Mouse (Mus musculus) hindbrain, embryonic 11.5 days (tissue): ENCODE data around the gene Magi2. TPM values are rescaled to one million over a fixed set of nuclear protein-coding genes. Genes with fewer than 3 reads are reported as not detected.
"Not testable (repeated sequence)": the region's sequence is repeated elsewhere in the genome, so short reads cannot be mapped to it uniquely, and the experiment has no call there.

ENCODE experiments used
- ATAC-seq: fragments of 200-750 bp; cut with Nextera tagmentation; 2 replicates; pipeline ENCODE4 v1.8.0; 2017; ENCODE audit warnings: mild to moderate bottlenecking, moderate TSS enrichment, moderate library complexity; ENCODE audit not compliant: low FRiP score
- DNase-seq: peaks from one replicate; pipeline ENCODE4 v3.0.0-alpha.2; 2015; ENCODE audit warnings: low spot score
- H3K27ac ChIP-seq: fragments of 300-500 bp; sonication (generic); 2 replicates; pipeline ENCODE4 v1.5.1; 2014; ENCODE audit warnings: mild to moderate bottlenecking, low read depth, low read length
- H3K27me3 ChIP-seq: fragments of 300-500 bp; sonication (generic); 2 replicates; pipeline ENCODE4 v1.6.1; 2014; ENCODE audit warnings: mild to moderate bottlenecking, low read length, moderate library complexity, mixed read lengths; ENCODE audit not compliant: control insufficient read depth, insufficient read depth
- H3K36me3 ChIP-seq: fragments of 300-500 bp; sonication (generic); 2 replicates; pipeline ENCODE4 v1.6.1; 2014; ENCODE audit warnings: mild to moderate bottlenecking, low read length, moderate library complexity, mixed read lengths; ENCODE audit not compliant: control insufficient read depth, insufficient read depth
- H3K4me1 ChIP-seq: fragments of 300-500 bp; sonication (generic); replicated peaks from 2 replicates; pipeline ENCODE4 v1.6.1; 2014; ENCODE audit warnings: low read length, mixed read lengths; ENCODE audit not compliant: control insufficient read depth, insufficient read depth
- H3K4me2 ChIP-seq: fragments of 300-500 bp; sonication (generic); replicated peaks from 2 replicates; pipeline ENCODE4 v1.6.1; 2014; ENCODE audit warnings: mild to moderate bottlenecking, low read depth, low read length
- H3K4me3 ChIP-seq: fragments of 300-500 bp; sonication (generic); 2 replicates; pipeline ENCODE4 v1.5.1; 2014; ENCODE audit warnings: low read depth, low read length
- H3K9ac ChIP-seq: fragments of 300-500 bp; sonication (generic); 2 replicates; pipeline ENCODE4 v1.6.1; 2014; ENCODE audit warnings: low read depth, low read length
- H3K9me3 ChIP-seq: fragments of 300-500 bp; sonication (generic); 2 replicates; pipeline ENCODE4 v1.6.1; 2016; ENCODE audit warnings: low read length; ENCODE audit not compliant: control insufficient read depth
- WGBS: fragments of 180-500 bp; shearing (Covaris S2); extraction: QIAGEN DNeasy Blood & Tissue Kit; methylation state at CpG from one replicate; pipeline ENCODE4 v1.1.7; 2014; 5-methylcytosine and 5-hydroxymethylcytosine counted together
- polyA plus RNA-seq: library from polyadenylated mRNA; unstranded; fragments of >200 nt; fragmentation: Nextera tagmentation; extraction: Ambion mirVana; gene quantifications from 2 replicates; pipeline ENCODE4 v1.2.1, GENCODE M21; 2014

Gene Magi2
- polyA plus RNA-seq, 1 experiment from 2014 or later = 8.7 TPM

GRCm38 (mm10) chr5:20249382-20249781 is 1022.5 kb downstream of the Magi2 start:
- no peaks in the 10 kb centered on the region for H3K9me3 ChIP-seq
- H3K27me3 ChIP-seq = no peaks in the 10 kb centered on the region
- DNase-seq (no peak), ATAC-seq (no peak)
- no peaks in the 10 kb centered on the region for H3K4me1 ChIP-seq
- no peak overlapping the region for H3K4me2 ChIP-seq
- H3K27ac ChIP-seq = no peak overlapping the region
- 88% methylated on average over 6 of the region's 6 CpGs for WGBS
- H3K4me3 ChIP-seq = no peak overlapping the region
- no peak overlapping the region for H3K9ac ChIP-seq
- no peaks in the 10 kb centered on the region for H3K36me3 ChIP-seq

- no peak overlapping the region for H3K4me2 ChIP-seq
- no peaks in the 10 kb centered on the region for H3K9me3 ChIP-seq
- ATAC-seq (no peak), DNase-seq (no peak)
- H3K36me3 ChIP-seq = no peaks in the 10 kb centered on the region
- H3K4me3 ChIP-seq = no peak overlapping the region
- H3K9ac ChIP-seq = no peak overlapping the region
- no peaks in the 10 kb centered on the region for H3K4me1 ChIP-seq
- H3K27ac ChIP-seq = no peak overlapping the region
- no peaks in the 10 kb centered on the region for H3K27me3 ChIP-seq
- WGBS = 89% methylated on average over 6 of the region's 6 CpGs
Measured at GRCm38 (mm10) chr5:20251541-20251940, 1024.7 kb downstream of the Magi2 start.

GRCm38 (mm10) chr5:20256150-20256868 is 1029.5 kb downstream of the Magi2 start:
- no peaks in the 10 kb centered on the region for H3K9me3 ChIP-seq
- ATAC-seq (no peak), DNase-seq (no peak)
- H3K9ac ChIP-seq = no peak overlapping the region
- H3K4me1 ChIP-seq = no peaks in the 10 kb centered on the region
- 89% methylated on average over 3 of the region's 3 CpGs for WGBS
- H3K27ac ChIP-seq = no peak overlapping the region
- H3K27me3 ChIP-seq = no peaks in the 10 kb centered on the region
- H3K4me3 ChIP-seq = no peak overlapping the region
- no peak overlapping the region for H3K4me2 ChIP-seq
- no peaks in the 10 kb centered on the region for H3K36me3 ChIP-seq

- WGBS = 76% methylated on average over 2 of the region's 2 CpGs
- ATAC-seq (no peak), DNase-seq (no peak)
- no peak overlapping the region for H3K4me3 ChIP-seq
- H3K4me1 ChIP-seq = no peaks in the 10 kb centered on the region
- H3K4me2 ChIP-seq = no peak overlapping the region
- no peaks in the 10 kb centered on the region for H3K36me3 ChIP-seq
- H3K27me3 ChIP-seq = no peaks in the 10 kb centered on the region
- no peak overlapping the region for H3K9ac ChIP-seq
- H3K27ac ChIP-seq = no peak overlapping the region
- H3K9me3 ChIP-seq = no peaks in the 10 kb centered on the region
Measured at GRCm38 (mm10) chr5:20256933-20257332, 1030.1 kb downstream of the Magi2 start.

GRCm38 (mm10) chr5:20257419-20257818 is 1030.6 kb downstream of the Magi2 start:
- Histone ChIP-seq H3K9ac (no peak overlapping the region), H3K4me3 (no peak overlapping the region), H3K27ac (no peak overlapping the region), H3K27me3 (no peaks in the 10 kb centered on the region), H3K36me3 (no peaks in the 10 kb centered on the region), H3K4me1 (no peaks in the 10 kb centered on the region), H3K4me2 (no peak overlapping the region), H3K9me3 (no peaks in the 10 kb centered on the region)
- no peak for DNase-seq
- WGBS = 81% methylated on average over 4 of the region's 4 CpGs
- ATAC-seq = no peak

GRCm38 (mm10) chr5:20259719-20260118 is 1032.9 kb downstream of the Magi2 start:
- H3K4me2 ChIP-seq = no peak overlapping the region
- 79% methylated on average over 3 of the region's 3 CpGs for WGBS
- H3K9me3 ChIP-seq = no peaks in the 10 kb centered on the region
- H3K9ac ChIP-seq = no peak overlapping the region
- H3K4me3 ChIP-seq = no peak overlapping the region
- H3K4me1 ChIP-seq = no peaks in the 10 kb centered on the region
- H3K27ac ChIP-seq = no peak overlapping the region
- H3K27me3 ChIP-seq = no peaks in the 10 kb centered on the region
- DNase-seq = no peak
- no peak for ATAC-seq
- no peaks in the 10 kb centered on the region for H3K36me3 ChIP-seq

GRCm38 (mm10) chr5:20272680-20273079 is 1045.8 kb downstream of the Magi2 start:
- ATAC-seq, H3K4me1 ChIP-seq, H3K4me3 ChIP-seq, DNase-seq, H3K27me3 ChIP-seq, H3K9ac ChIP-seq, H3K4me2 ChIP-seq, H3K36me3 ChIP-seq, H3K9me3 ChIP-seq, H3K27ac ChIP-seq: not testable (repeated sequence)
- WGBS = 80% methylated on average over 1 of the region's 1 CpGs

GRCm38 (mm10) chr5:20275632-20276031 is 1048.8 kb downstream of the Magi2 start:
- Histone ChIP-seq H3K4me2 (no peak overlapping the region), H3K36me3 (no peaks in the 10 kb centered on the region), H3K4me1 (no peaks in the 10 kb centered on the region), H3K4me3 (no peak overlapping the region), H3K27me3 (no peaks in the 10 kb centered on the region), H3K9me3 (no peaks in the 10 kb centered on the region), H3K27ac (no peak overlapping the region), H3K9ac (no peak overlapping the region)
- 82% methylated on average over 2 of the region's 2 CpGs for WGBS
- no peak for DNase-seq
- ATAC-seq = no peak

GRCm38 (mm10) chr5:20285080-20285840 is 1058.4 kb downstream of the Magi2 start:
- ATAC-seq (no peak), DNase-seq (no peak)
- no peaks in the 10 kb centered on the region for H3K36me3 ChIP-seq
- H3K4me1 ChIP-seq = no peaks in the 10 kb centered on the region
- no peak overlapping the region for H3K4me3 ChIP-seq
- H3K9me3 ChIP-seq = no peaks in the 10 kb centered on the region
- H3K27me3 ChIP-seq = no peaks in the 10 kb centered on the region
- H3K4me2 ChIP-seq = no peak overlapping the region
- no peak overlapping the region for H3K9ac ChIP-seq
- no peak overlapping the region for H3K27ac ChIP-seq
- WGBS = 89% methylated on average over 8 of the region's 8 CpGs
